Mouse (Mus musculus): ENCODE measurements around the gene Cabp1.

DNA sequence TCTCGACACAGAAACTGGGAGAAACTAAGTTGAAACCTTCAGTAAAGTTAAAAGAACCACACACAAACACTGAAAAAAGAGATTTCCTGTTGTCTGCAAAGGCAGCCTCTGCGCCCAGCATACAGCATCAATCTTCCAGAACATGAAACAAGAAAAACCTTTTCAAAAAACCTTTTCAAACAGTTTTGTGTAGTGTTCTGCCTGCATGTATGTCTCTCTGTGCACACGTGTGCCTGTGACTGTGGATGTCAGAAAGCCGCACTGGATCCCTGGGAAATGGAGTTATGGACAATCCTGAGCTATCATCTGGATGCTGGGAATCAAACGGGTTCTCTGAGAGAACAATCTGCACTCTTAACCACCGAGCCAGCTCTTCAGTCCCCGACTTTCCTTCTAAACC, 37.8 kb downstream of the Cabp1 start:
- TF ChIP-seq CTCF (IDR thresholded peaks at IDR 0.05; ENCODE audit: low read depth) (no peak), EP300 (optimal IDR thresholded peaks at IDR 0.05) (no peak)

Measured in stomach, postnatal 0 days (tissue).